25 mouse cellular contexts compared by ENCODE assay signal in genomic region chr11:77188868-77189267, GRCm38 (mm10). TPM values are rescaled to one million over a fixed set of nuclear protein-coding genes. Genes with fewer than 3 reads are reported as not detected.
A peak's percentile ranks its signal among the peaks of the same experiment; 100 is the strongest.
DNase-seq lines count a peak whose midpoint lies in the region; ATAC-seq and TF ChIP-seq lines count a peak whose summit lies in the region.
"Had no signal": no experiment of that assay in that cellular context is flagged by ENCODE, and none has a peak within 500 bp of the region (broad histone marks: within the 10 kb centered on the region; RNA-seq: fewer than 3 reads in every experiment).

Efcab5 (minus strand) TSS chr11:77188968.

- no peaks in the 10 kb centered on the region for H3K9me3 ChIP-seq in intestine, embryonic 16.5 days (ENCODE audit: control insufficient read depth, low read length)
- H3K9me3 ChIP-seq in intestine, embryonic 15.5 days, result no peaks in the 10 kb centered on the region
- H3K9me3 ChIP-seq in lung, embryonic 16.5 days (ENCODE audit: control insufficient read depth, low read length), result no peaks in the 10 kb centered on the region
- H3K9me3 ChIP-seq in intestine, postnatal 0 days (ENCODE audit: control insufficient read depth), result no peaks in the 10 kb centered on the region
- H3K9me3 ChIP-seq: G1E; heart, embryonic 10.5 days; heart, embryonic 13.5 days; hindbrain, embryonic 12.5 days had no signal

- H3K36me3 ChIP-seq in intestine, embryonic 16.5 days (ENCODE audit: control insufficient read depth, insufficient read depth, low read length), result no peaks in the 10 kb centered on the region
- H3K36me3 ChIP-seq in intestine, embryonic 15.5 days, result no peaks in the 10 kb centered on the region
- no peaks in the 10 kb centered on the region for H3K36me3 ChIP-seq in lung, embryonic 16.5 days (ENCODE audit: control insufficient read depth, insufficient read depth, low read length)
- no peaks in the 10 kb centered on the region for H3K36me3 ChIP-seq in intestine, postnatal 0 days (ENCODE audit: control insufficient read depth, insufficient read depth)
- H3K36me3 ChIP-seq in small intestine, adult 2 months (ENCODE audit: control insufficient read depth, insufficient read depth, low read length), result no peaks in the 10 kb centered on the region
- H3K36me3 ChIP-seq: G1E; heart, embryonic 10.5 days; heart, embryonic 13.5 days; hindbrain, embryonic 12.5 days had no signal

- DNase-seq in lung, adult 2 months, result no peak
- DNase-seq: adrenal gland, postnatal 10 days; adrenal gland, postnatal 36 days; B cell, adult 2 months; cerebellum, adult 18-20 months; cerebellum, adult 9-10 months; cerebellum, postnatal 14 days; forebrain, postnatal 0 days; gastrocnemius, postnatal 10 days; gastrocnemius, postnatal 36 days; heart, adult 2 months had no signal

- no peak within 1 kb of the TSS for H3K9ac ChIP-seq in intestine, embryonic 16.5 days (ENCODE audit: low read depth, low read length)
- no peak within 1 kb of the TSS for H3K9ac ChIP-seq in intestine, embryonic 15.5 days
- H3K9ac ChIP-seq in lung, embryonic 16.5 days (ENCODE audit: low read length), result no peak within 1 kb of the TSS
- no peak within 1 kb of the TSS for H3K9ac ChIP-seq in intestine, postnatal 0 days (ENCODE audit: low read depth, low read length)
- H3K9ac ChIP-seq: forebrain, postnatal 0 days; heart, embryonic 13.5 days; hindbrain, embryonic 12.5 days had no signal

- H3K27me3 ChIP-seq in intestine, embryonic 16.5 days (replicated peaks; ENCODE audit: control insufficient read depth, insufficient read depth, low read length), result no peaks in the 10 kb centered on the region
- H3K27me3 ChIP-seq in intestine, embryonic 15.5 days (replicated peaks), result no peaks in the 10 kb centered on the region
- no peaks in the 10 kb centered on the region for H3K27me3 ChIP-seq in lung, embryonic 16.5 days (ENCODE audit: control insufficient read depth, insufficient read depth, low read depth, low read length)
- no peaks in the 10 kb centered on the region for H3K27me3 ChIP-seq in intestine, postnatal 0 days (replicated peaks; ENCODE audit: control insufficient read depth, insufficient read depth, low read length)
- H3K27me3 ChIP-seq in small intestine, adult 2 months (ENCODE audit: control insufficient read depth, insufficient read depth, low read length), result no peaks in the 10 kb centered on the region
- H3K27me3 ChIP-seq: CH12.LX; heart, embryonic 13.5 days; hindbrain, embryonic 12.5 days; Patski had no signal

- peak within 1 kb of the TSS; percentile 11; the same call in 1 of the 2 replicates for H3K27ac ChIP-seq in intestine, embryonic 16.5 days (ENCODE audit: low read length)
- no peak within 1 kb of the TSS for H3K27ac ChIP-seq in intestine, embryonic 15.5 days
- H3K27ac ChIP-seq in lung, embryonic 16.5 days (ENCODE audit: low read length), result no peak within 1 kb of the TSS
- peak within 1 kb of the TSS; percentile 41; the same call in 1 of the 2 replicates for H3K27ac ChIP-seq in intestine, postnatal 0 days (ENCODE audit: low read depth, low read length)
- H3K27ac ChIP-seq in small intestine, adult 2 months (ENCODE audit: insufficient read depth, low read depth, low read length), result peak within 1 kb of the TSS; percentile 72
- H3K27ac ChIP-seq: heart, adult 2 months; heart, embryonic 10.5 days; heart, embryonic 13.5 days; hindbrain, embryonic 12.5 days had no signal

- H3K4me3 ChIP-seq in intestine, embryonic 16.5 days (ENCODE audit: low read length), result no peak within 1 kb of the TSS
- no peak within 1 kb of the TSS for H3K4me3 ChIP-seq in intestine, embryonic 15.5 days (replicated peaks)
- H3K4me3 ChIP-seq in lung, embryonic 16.5 days (ENCODE audit: low read length), result peak within 1 kb of the TSS; percentile 19; the same call in 1 of the 2 replicates
- no peak within 1 kb of the TSS for H3K4me3 ChIP-seq in lung, adult 2 months (replicated peaks; ENCODE audit: extremely low read depth, low read depth, low read length)
- H3K4me3 ChIP-seq in intestine, postnatal 0 days (ENCODE audit: low read depth, low read length), result peak within 1 kb of the TSS; percentile 5; the same call in 1 of the 2 replicates
- H3K4me3 ChIP-seq in small intestine, adult 2 months (ENCODE audit: low read depth, low read length), result peak within 1 kb of the TSS; percentile 49
- H3K4me3 ChIP-seq: heart, adult 2 months; heart, embryonic 10.5 days; heart, embryonic 13.5 days; hindbrain, embryonic 12.5 days had no signal

- no peak for ATAC-seq in intestine, embryonic 16.5 days
- no peak for ATAC-seq in intestine, embryonic 15.5 days
- no peak for ATAC-seq in lung, embryonic 16.5 days (ENCODE audit: low read depth)
- ATAC-seq in intestine, postnatal 0 days, result no peak
- ATAC-seq in erythroblast, adult 5-6 weeks (replicated peaks; ENCODE audit: low FRiP score, poor library complexity, severe bottlenecking), result no peak
- ATAC-seq: forebrain, embryonic 14.5 days; forebrain, postnatal 0 days; hindbrain, embryonic 16.5 days; Patski had no signal

- no peak for TF ChIP-seq POLR2A in lung, adult 2 months (IDR thresholded peaks at IDR 0.05; ENCODE audit: borderline replicate concordance, extremely low read depth, low read depth, low read length)
- TF ChIP-seq POLR2A in small intestine, adult 2 months (IDR thresholded peaks at IDR 0.05; ENCODE audit: low read depth, low read length), result no peak

- 65% methylated on average over 6 of the region's 6 CpGs for WGBS in intestine, embryonic 16.5 days
- 70% methylated on average over 6 of the region's 6 CpGs for WGBS in intestine, embryonic 15.5 days
- WGBS in lung, embryonic 16.5 days, result 56% methylated on average over 6 of the region's 6 CpGs
- WGBS in lung, adult 2 months, result 66% methylated on average over 6 of the region's 6 CpGs
- WGBS in intestine, postnatal 0 days, result 44% methylated on average over 6 of the region's 6 CpGs
- WGBS in small intestine, adult 2 months, result 26% methylated on average over 6 of the region's 6 CpGs

- H3K4me1 ChIP-seq in intestine, embryonic 16.5 days (ENCODE audit: control insufficient read depth, insufficient read depth, low read length), result peaks cover 11% of the 10 kb centered on the region; the same call in 1 of the 2 replicates
- peaks cover 4% of the 10 kb centered on the region; the same call in 1 of the 2 replicates for H3K4me1 ChIP-seq in intestine, embryonic 15.5 days (replicated peaks)
- H3K4me1 ChIP-seq in lung, embryonic 16.5 days (replicated peaks; ENCODE audit: control insufficient read depth, insufficient read depth, low read length), result peaks cover 10% of the 10 kb centered on the region; the same call in 1 of the 2 replicates
- H3K4me1 ChIP-seq in lung, adult 2 months (ENCODE audit: control insufficient read depth, insufficient read depth, low read length), result no peaks in the 10 kb centered on the region; the same call in 1 of the 2 replicates
- no peaks in the 10 kb centered on the region for H3K4me1 ChIP-seq in intestine, postnatal 0 days (replicated peaks; ENCODE audit: control insufficient read depth, insufficient read depth, low read length)
- peaks cover 5% of the 10 kb centered on the region; the same call in 1 of the 2 replicates for H3K4me1 ChIP-seq in small intestine, adult 2 months (ENCODE audit: control insufficient read depth, insufficient read depth, insufficient read length, low read length)

- H3K4me2 ChIP-seq in intestine, embryonic 16.5 days (ENCODE audit: low read depth, low read length), result peak within 1 kb of the TSS; percentile 22; the same call in 1 of the 2 replicates
- H3K4me2 ChIP-seq in intestine, embryonic 15.5 days (replicated peaks), result no peak within 1 kb of the TSS
- peak within 1 kb of the TSS; percentile 49 for H3K4me2 ChIP-seq in lung, embryonic 16.5 days (ENCODE audit: low read depth, low read length)
- peak within 1 kb of the TSS; percentile 41 for H3K4me2 ChIP-seq in intestine, postnatal 0 days (replicated peaks; ENCODE audit: low read depth)
- H3K4me2 ChIP-seq: heart, embryonic 13.5 days; hindbrain, embryonic 12.5 days had no signal

- no peak for TF ChIP-seq CTCF in lung, adult 2 months (IDR thresholded peaks at IDR 0.05; ENCODE audit: insufficient read depth, low read length)
- no peak for TF ChIP-seq CTCF in intestine, postnatal 0 days (IDR thresholded peaks at IDR 0.05; ENCODE audit: low read depth)
- TF ChIP-seq CTCF in small intestine, adult 2 months (IDR thresholded peaks at IDR 0.05; ENCODE audit: extremely low read depth, insufficient read length, insufficient replicate concordance, low read depth, low read length), result no peak

RNA-seq across cellular contexts. Expression of gene Efcab5, which starts in this region (rescaled TPM):
- 0.18 and 0.37 TPM in 2 replicates for polyA plus RNA-seq in intestine, embryonic 16.5 days (2015; fragmentation: Nextera tagmentation; extraction: Ambion mirVana)
- 0.24 and 0.47 TPM in 2 replicates for polyA plus RNA-seq in intestine, embryonic 15.5 days (2015; fragmentation: Nextera tagmentation; extraction: Ambion mirVana)
- polyA plus RNA-seq in lung, embryonic 16.5 days (2015; fragmentation: Nextera tagmentation; extraction: Ambion mirVana), result 0.21 and 0.73 TPM in 2 replicates
- polyA plus RNA-seq in lung, adult 2 months (2012; rRNA removed), result 0.45 and 0.50 TPM in 2 replicates
- 0.46 and 0.55 TPM in 2 replicates for polyA plus RNA-seq in intestine, postnatal 0 days (2015; fragmentation: Nextera tagmentation; extraction: Ambion mirVana)
- 0.27 and 1.1 TPM in 2 replicates for polyA plus RNA-seq in small intestine, adult 2 months (2012; rRNA removed)
- total RNA-seq in erythroblast, adult 5-6 weeks (2015; ENCODE audit: low replicate concordance), result not detected in 2 replicates
- total RNA-seq in erythroblast, adult 5-6 weeks (2017; ENCODE audit: low replicate concordance), result 1.3 and 1.8 TPM in 2 replicates

Comparison
In these comparisons a context has a peak if more than half of its experiments do, and no peak if none do; other contexts are left out.
1. H3K27ac ChIP-seq: peak in intestine, embryonic 16.5 days (single experiment), intestine, postnatal 0 days (single experiment) and small intestine, adult 2 months (single experiment); none in intestine, embryonic 15.5 days (single experiment) and lung, embryonic 16.5 days (single experiment).
2. H3K4me3 ChIP-seq: peak in lung, embryonic 16.5 days (single experiment), intestine, postnatal 0 days (single experiment) and small intestine, adult 2 months (single experiment); none in intestine, embryonic 16.5 days (single experiment), intestine, embryonic 15.5 days (single experiment) and lung, adult 2 months (single experiment).